Mouse (Mus musculus) MEL (cell line): Measurements from ENCODE around the gene Dgkb. TPM values are rescaled to one million over a fixed set of nuclear protein-coding genes. Genes with fewer than 3 reads are reported as not detected.

Experiments
- DNase-seq: peaks from one replicate; pipeline ENCODE4 v3.0.0; 2011; ENCODE audit warnings: low read depth, low spot score
- H3K27ac ChIP-seq: 2 replicates; pipeline ENCODE4 v1.5.1; 2012; ENCODE audit warnings: low read depth, mild to moderate bottlenecking, control low read depth, low read length, moderate library complexity; ENCODE audit not compliant: control insufficient read depth
- H3K27me3 ChIP-seq, 2 experiments: fragments of 150-350 bp in 1 of 2; sonication (generic) in 1 of 2; 2 replicates each; pipeline ENCODE4 v1.6.1; 2012; ENCODE audit warnings: low read length in 2 of 2, mild to moderate bottlenecking in 2 of 2, improper control_type of control experiment in 1 of 2, moderate library complexity in 1 of 2; ENCODE audit not compliant: insufficient read depth in 2 of 2, control insufficient read depth in 1 of 2
- H3K36me3 ChIP-seq, 2 experiments: 2 replicates each; pipeline ENCODE4 v1.6.1; 2012 to 2014; ENCODE audit warnings: low read length in 2 of 2, improper control_type of control experiment in 1 of 2, inconsistent platforms in 1 of 2, mild to moderate bottlenecking in 1 of 2; ENCODE audit not compliant: insufficient read depth in 2 of 2, control insufficient read depth in 1 of 2
- H3K4me1 ChIP-seq, 2 experiments: fragments of 150-350 bp in 1 of 2; sonication (generic) in 1 of 2; 2 replicates each; pipeline ENCODE4 v1.6.1; 2012; ENCODE audit warnings: low read length in 2 of 2, improper control_type of control experiment in 1 of 2, mild to moderate bottlenecking in 1 of 2; ENCODE audit not compliant: insufficient read depth in 2 of 2, control insufficient read depth in 1 of 2
- H3K4me3 ChIP-seq, 2 experiments: fragments of 150-350 bp in 1 of 2; sonication (generic) in 1 of 2; 2 replicates each; pipeline ENCODE4 v1.5.1; 2012; ENCODE audit warnings: low read depth in 2 of 2, low read length in 2 of 2, mild to moderate bottlenecking in 2 of 2, moderate library complexity in 2 of 2, control low read depth in 1 of 2, improper control_type of control experiment in 1 of 2; ENCODE audit not compliant: control insufficient read depth in 1 of 2, insufficient read depth in 1 of 2
- H3K79me2 ChIP-seq: 2 replicates; pipeline ENCODE4 v1.6.1; 2012; ENCODE audit warnings: mild to moderate bottlenecking, low read length, moderate library complexity; ENCODE audit not compliant: control insufficient read depth, poor library complexity, insufficient read depth
- H3K9ac ChIP-seq: 2 replicates; pipeline ENCODE4 v1.6.1; 2012; ENCODE audit warnings: low read depth, mild to moderate bottlenecking, control low read depth, low read length, moderate library complexity; ENCODE audit not compliant: control insufficient read depth, poor library complexity, severe bottlenecking
- H3K9me3 ChIP-seq: fragments of 150-350 bp; sonication (generic); replicated peaks from 2 replicates; pipeline ENCODE4 v1.6.1; 2012; ENCODE audit warnings: mild to moderate bottlenecking, low read length, improper control_type of control experiment, moderate library complexity; ENCODE audit not compliant: insufficient read depth
- BHLHE40 ChIP-seq: IDR thresholded peaks from 2 replicates; pipeline ENCODE4 v1.6.1; 2012; ENCODE audit warnings: low read depth, mild to moderate bottlenecking, inconsistent platforms, low read length, improper control_type of control experiment, borderline replicate concordance
- CHD1 ChIP-seq: IDR thresholded peaks from 2 replicates; pipeline ENCODE4 v1.6.1; 2012; ENCODE audit warnings: low read depth, mild to moderate bottlenecking, inconsistent platforms, low read length, improper control_type of control experiment
- CHD2 ChIP-seq: IDR thresholded peaks from 2 replicates; pipeline ENCODE4 v1.6.1; 2011; ENCODE audit warnings: low read length, improper control_type of control experiment
- CTCF ChIP-seq, 3 experiments: IDR thresholded peaks in 2 of 3; conservative IDR thresholded peaks in 1 of 3; 2 replicates each; pipeline ENCODE4 v1.5.1; 2011 to 2012; ENCODE audit warnings: low read length in 3 of 3, low read depth in 2 of 3, mild to moderate bottlenecking in 2 of 3, improper control_type of control experiment in 1 of 3, inconsistent platforms in 1 of 3, mixed read lengths in 1 of 3, moderate library complexity in 1 of 3; ENCODE audit not compliant: control insufficient read depth in 1 of 3, insufficient read depth in 1 of 3, poor library complexity in 1 of 3, severe bottlenecking in 1 of 3
- E2F4 ChIP-seq: IDR thresholded peaks from 2 replicates; pipeline ENCODE4 v1.6.1; 2011; ENCODE audit warnings: low read depth, low read length, improper control_type of control experiment, borderline replicate concordance
- ELF1 ChIP-seq: IDR thresholded peaks from 2 replicates; pipeline ENCODE4 v1.6.1; 2014; ENCODE audit warnings: low read depth, mild to moderate bottlenecking, inconsistent platforms, low read length, improper control_type of control experiment, moderate library complexity
- GATA1 ChIP-seq: IDR thresholded peaks from 2 replicates; pipeline ENCODE4 v1.6.1; 2011; ENCODE audit warnings: low read depth, low read length, improper control_type of control experiment
- JUND ChIP-seq: IDR thresholded peaks from 2 replicates; pipeline ENCODE4 v1.6.1; 2011; ENCODE audit warnings: low read depth, mild to moderate bottlenecking, improper control_type of control experiment, low read length
- MAX ChIP-seq: IDR thresholded peaks from 2 replicates; pipeline ENCODE4 v1.6.1; 2011; ENCODE audit warnings: low read length, improper control_type of control experiment
- MXI1 ChIP-seq: IDR thresholded peaks from 2 replicates; pipeline ENCODE4 v1.6.1; 2011; ENCODE audit warnings: mild to moderate bottlenecking, low read depth, low read length, improper control_type of control experiment
- NELFE ChIP-seq: IDR thresholded peaks from 2 replicates; pipeline ENCODE4 v1.6.1; 2011; ENCODE audit warnings: low read depth, low read length, improper control_type of control experiment
- NRF1 ChIP-seq: IDR thresholded peaks from 2 replicates; pipeline ENCODE4 v1.6.1; 2014; ENCODE audit warnings: low read depth, mild to moderate bottlenecking, inconsistent platforms, low read length, improper control_type of control experiment, moderate library complexity; ENCODE audit not compliant: poor library complexity, insufficient read depth, severe bottlenecking
- POLR2A ChIP-seq, 2 experiments: IDR thresholded peaks; 2 replicates each; pipeline ENCODE4 v1.6.1; 2011 to 2012; ENCODE audit warnings: low read length in 2 of 2, mild to moderate bottlenecking in 2 of 2, control low read depth in 1 of 2, improper control_type of control experiment in 1 of 2, low read depth in 1 of 2, moderate library complexity in 1 of 2; ENCODE audit not compliant: control insufficient read depth in 1 of 2, insufficient read depth in 1 of 2, poor library complexity in 1 of 2
- POLR2AphosphoS2 ChIP-seq: IDR thresholded peaks from 2 replicates; pipeline ENCODE4 v1.6.1; 2011; ENCODE audit warnings: low read length, improper control_type of control experiment
- POLR2AphosphoS5 ChIP-seq: IDR thresholded peaks from 2 replicates; pipeline ENCODE4 v1.6.1; 2012; ENCODE audit warnings: low read depth, borderline replicate concordance, mild to moderate bottlenecking, inconsistent platforms, low read length, moderate library complexity, mixed read lengths
- SIN3A ChIP-seq: IDR thresholded peaks from 2 replicates; pipeline ENCODE4 v1.6.1; 2012; ENCODE audit warnings: low read length, improper control_type of control experiment, inconsistent platforms
- SMC3 ChIP-seq: IDR thresholded peaks from 2 replicates; pipeline ENCODE4 v1.6.1; 2011; ENCODE audit warnings: low read depth, low read length, improper control_type of control experiment
- TAL1 ChIP-seq: IDR thresholded peaks from 2 replicates; pipeline ENCODE4 v1.6.1; 2012; ENCODE audit warnings: mild to moderate bottlenecking, inconsistent platforms, low read length, moderate library complexity, mixed read lengths
- TBP ChIP-seq: IDR thresholded peaks from 2 replicates; pipeline ENCODE4 v1.8.0; 2011; ENCODE audit warnings: low read depth, low read length, improper control_type of control experiment
- TCF12 ChIP-seq: IDR thresholded peaks from 2 replicates; pipeline ENCODE4 v1.6.1; 2014; ENCODE audit warnings: low read depth, mild to moderate bottlenecking, inconsistent platforms, low read length, improper control_type of control experiment, moderate library complexity
- UBTF ChIP-seq: IDR thresholded peaks from 2 replicates; pipeline ENCODE4 v1.6.1; 2012; ENCODE audit warnings: low read depth, mild to moderate bottlenecking, inconsistent platforms, low read length, improper control_type of control experiment, moderate library complexity, borderline replicate concordance; ENCODE audit not compliant: insufficient read depth
- USF2 ChIP-seq, 2 experiments: IDR thresholded peaks; 2 replicates each; pipeline ENCODE4 v1.6.1; 2011 to 2012; ENCODE audit warnings: improper control_type of control experiment in 2 of 2, low read length in 2 of 2, borderline replicate concordance in 1 of 2, inconsistent platforms in 1 of 2, low read depth in 1 of 2, mild to moderate bottlenecking in 1 of 2; ENCODE audit not compliant: insufficient read depth in 1 of 2
- ZC3H11A ChIP-seq: IDR thresholded peaks from 2 replicates; pipeline ENCODE4 v1.6.1; 2012; ENCODE audit warnings: low read depth, mild to moderate bottlenecking, inconsistent platforms, low read length, improper control_type of control experiment
- ZNF384 ChIP-seq: IDR thresholded peaks from 2 replicates; pipeline ENCODE4 v1.6.1; 2012; ENCODE audit warnings: low read depth, mild to moderate bottlenecking, inconsistent platforms, low read length, improper control_type of control experiment
- polyA plus RNA-seq, 2 experiments: library from polyadenylated mRNA; stranded (reverse) in 1 of 2; unstranded in 1 of 2; fragments of >175 nt in 1 of 2; fragments of >200 nt in 1 of 2; gene quantifications; 2 replicates each; pipeline versions ENCODE4 v1.2.1 to v1.2.4; 2012; ENCODE audit warnings: low replicate concordance in 2 of 2, low read depth in 1 of 2; ENCODE audit not compliant: insufficient read length in 2 of 2, insufficient read depth in 1 of 2, missing spikeins in 1 of 2
- total RNA-seq: library from RNA; depleted of rRNA; stranded (reverse); fragments of 300-350 nt; gene quantifications from 2 replicates; pipeline ENCODE4 v1.2.3, GENCODE M21; 2012

Dgkb gene
- total and polyA plus RNA-seq, 3 experiments: not detected

- TF ChIP-seq TBP: no peak
- TF ChIP-seq E2F4: no peak
- no peak for TF ChIP-seq GATA1
- TF ChIP-seq NELFE: no peak
- no peak for TF ChIP-seq CHD1
- no peak for TF ChIP-seq TCF12
- no peak for TF ChIP-seq ZC3H11A
- TF ChIP-seq CTCF (IDR thresholded peaks at IDR 0.05 in 2 of 3, conservative IDR thresholded peaks at IDR 0.05 in 1 of 3; ENCODE audit: control insufficient read depth in 1 of 3, insufficient read depth in 1 of 3, low read depth in 2 of 3, low read length in 3 of 3, poor library complexity in 1 of 3, severe bottlenecking in 1 of 3): no peak
- no peak for TF ChIP-seq BHLHE40
- TF ChIP-seq ELF1: no peak
- no peak for TF ChIP-seq ZNF384
- no peak for TF ChIP-seq MAX
- TF ChIP-seq UBTF: no peak
- DNase-seq: no peak
- H3K9ac ChIP-seq: no peak overlapping the region
- no peaks in the 10 kb centered on the region for H3K9me3 ChIP-seq
- no peak overlapping the region for H3K4me3 ChIP-seq
- H3K27me3 ChIP-seq: no peaks in the 10 kb centered on the region
- no peaks in the 10 kb centered on the region for H3K79me2 ChIP-seq
- H3K27ac ChIP-seq: no peak overlapping the region
- no peaks in the 10 kb centered on the region for H3K4me1 ChIP-seq
- no peaks in the 10 kb centered on the region for H3K36me3 ChIP-seq
These were observed 780.6 kb downstream of the Dgkb start for GRCm38 (mm10) chr12:38598096-38598495.

DNA sequence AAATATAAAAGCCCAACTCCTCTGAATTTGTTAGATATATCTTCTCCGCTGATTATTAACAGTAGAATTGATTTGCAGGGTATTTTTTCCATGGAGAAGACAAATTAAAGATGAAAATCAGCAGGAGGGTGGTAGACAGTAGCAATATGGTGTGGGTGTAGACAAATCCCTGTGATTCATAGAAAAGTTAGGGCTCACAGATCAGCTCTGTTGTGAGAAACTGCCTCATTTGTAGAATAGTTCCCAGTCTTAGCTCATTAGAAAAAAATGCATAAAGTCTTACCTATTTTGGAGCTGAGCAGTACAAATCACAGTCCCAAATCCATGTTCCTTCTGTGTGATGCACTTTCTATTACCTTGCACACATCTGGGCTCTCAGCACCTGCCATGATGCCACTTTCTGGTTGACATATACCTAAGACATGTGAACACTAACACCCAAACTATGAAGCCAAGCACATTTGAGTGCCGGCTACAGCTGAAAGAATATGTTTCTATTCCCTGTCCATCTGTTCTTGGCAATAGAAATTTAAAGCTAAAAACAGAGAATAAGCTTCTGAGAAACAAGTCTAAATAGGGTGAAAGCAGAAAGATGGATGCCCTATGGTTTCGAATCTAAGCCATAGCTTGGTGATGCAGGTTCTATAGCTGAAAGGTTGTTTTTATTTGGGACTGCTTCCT lies 782.8 kb downstream of the Dgkb start:
- no peaks in the 10 kb centered on the region for H3K36me3 ChIP-seq
- no peaks in the 10 kb centered on the region for H3K9me3 ChIP-seq
- no peak for TF ChIP-seq ZNF384
- no peak for TF ChIP-seq JUND
- no peak for TF ChIP-seq SIN3A
- TF ChIP-seq POLR2A (IDR thresholded peaks at IDR 0.05; ENCODE audit: control insufficient read depth in 1 of 2, insufficient read depth in 1 of 2, low read depth in 1 of 2, low read length in 2 of 2, poor library complexity in 1 of 2): no peak
- TF ChIP-seq NRF1: no peak
- no peak for TF ChIP-seq POLR2AphosphoS5
- TF ChIP-seq ZC3H11A: no peak
- no peak for TF ChIP-seq SMC3
- TF ChIP-seq CHD1: no peak
- TF ChIP-seq MXI1: no peak
- TF ChIP-seq ELF1: no peak
- TF ChIP-seq CHD2: no peak
- TF ChIP-seq TAL1: no peak
- TF ChIP-seq CTCF (IDR thresholded peaks at IDR 0.05 in 2 of 3, conservative IDR thresholded peaks at IDR 0.05 in 1 of 3; ENCODE audit: control insufficient read depth in 1 of 3, insufficient read depth in 1 of 3, low read depth in 2 of 3, low read length in 3 of 3, poor library complexity in 1 of 3, severe bottlenecking in 1 of 3): no peak
- TF ChIP-seq POLR2AphosphoS2: no peak
- TF ChIP-seq USF2 (IDR thresholded peaks at IDR 0.05; ENCODE audit: borderline replicate concordance in 1 of 2, insufficient read depth in 1 of 2, low read depth in 1 of 2, low read length in 2 of 2): no peak
- no peaks in the 10 kb centered on the region for H3K4me1 ChIP-seq
- H3K4me3 ChIP-seq: no peak overlapping the region
- DNase-seq: no peak
- H3K79me2 ChIP-seq: no peaks in the 10 kb centered on the region
- H3K9ac ChIP-seq: no peak overlapping the region
- H3K27me3 ChIP-seq: no peaks in the 10 kb centered on the region
- no peak overlapping the region for H3K27ac ChIP-seq
